Mouse (Mus musculus) heart, postnatal 14 days (tissue): Measurements from ENCODE around the gene Cnot2. TPM values are rescaled to one million over a fixed set of nuclear protein-coding genes. Genes with fewer than 3 reads are reported as not detected.

ENCODE experiments used
- DNase-seq, 2 experiments: peaks; one replicate each; pipeline ENCODE4 v3.0.0; 2021 to 2022
- intact Hi-C: fragments of 180-260 bp; cut with DNase I; formaldehyde crosslinking; loops from one replicate; pipeline ENCODE4 v1.15.1; 2025
- microRNA-seq, 2 experiments: library from miRNA; unstranded; fragments of <30 nt; microRNA quantifications; one replicate each; pipeline ENCODE4 v1.2.0; 2021 to 2022
- total RNA-seq, 2 experiments: library from RNA; stranded (reverse); gene quantifications; 2 replicates each; pipeline ENCODE4 v1.2.3; 2021

The Cnot2 gene
- total RNA-seq, 2 experiments from 2014 or later, result 49.1 to 51.7 TPM

GRCm38 (mm10) chr10:116440946-116441345, 140.4 kb downstream of the Cnot2 start:
- intact Hi-C loops, result no loop called here
- no peak for DNase-seq

GRCm38 (mm10) chr10:116440088-116440487, 141.2 kb downstream of the Cnot2 start:
- intact Hi-C loops, result no loop called here
- DNase-seq, result no peak

DNA sequence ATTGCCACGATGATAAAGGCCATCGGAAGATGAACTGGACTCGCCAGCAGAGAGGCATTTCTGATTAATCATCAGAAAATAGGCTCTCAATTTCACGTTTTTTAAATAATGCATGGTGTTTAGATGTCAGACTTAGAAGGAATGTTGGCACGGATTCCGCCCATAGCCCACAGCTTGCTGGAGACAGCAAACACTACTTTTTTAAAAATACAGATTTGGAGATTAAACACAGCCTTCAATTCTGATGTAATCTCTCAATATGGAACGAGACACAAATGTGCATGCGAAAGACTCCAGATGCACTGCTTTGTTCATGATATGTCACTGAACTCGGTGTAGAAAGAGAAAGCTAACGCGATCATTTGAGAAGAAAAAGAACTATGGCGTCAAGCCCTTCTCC, 145.9 kb downstream of the Cnot2 start:
- intact Hi-C loops, result no loop called here

More for the DNA sequence above, 145.9 kb downstream of the Cnot2 start:
- no peak for DNase-seq

Small RNA genes lying within 50 kb of the gene (microRNA-seq; reads per million reads assigned to microRNA genes)
- gene Gm25190, result 0 reads per million in 2 experiments

Other genes starting within 250 kb of the Cnot2 start
- 1 to 10 TPM in 1 of 2 experiments, under 1 TPM in 1; 0.69 to 1.1 TPM for gene Kcnmb4, start 107.6 kb downstream of the Cnot2 start, total RNA-seq